Mouse (Mus musculus) G1E (cell line): ENCODE measurements at regions not wholly inside any gene's neighbourhood (a gene's known extent, or its start where the extent isn't known, plus 50 kb on each side); places are given as distances from the start of the nearest gene placed in this dataset.

ENCODE experiments used
- ATAC-seq: 2 replicates; pipeline ENCODE4 v1.8.0; 2016; ENCODE audit warnings: mild to moderate bottlenecking; ENCODE audit not compliant: insufficient number of reproducible peaks, poor library complexity, low FRiP score, severe bottlenecking; ENCODE audit errors: extremely low read depth
- DNase-seq: peaks from one replicate; pipeline ENCODE4 v3.0.0; 2012; ENCODE audit warnings: low spot score
- H3K27me3 ChIP-seq: 2 replicates; pipeline ENCODE4 v1.6.1; 2012; ENCODE audit warnings: mild to moderate bottlenecking, low read length, inconsistent platforms; ENCODE audit not compliant: insufficient read depth
- H3K36me3 ChIP-seq: replicated peaks from 2 replicates; pipeline ENCODE3; 2012; ENCODE audit warnings: mild to moderate bottlenecking, inconsistent platforms
- H3K4me1 ChIP-seq: 2 replicates; pipeline ENCODE4 v1.6.1; 2012; ENCODE audit warnings: low read depth, low read length, inconsistent platforms, mixed read lengths; ENCODE audit not compliant: insufficient read depth
- H3K4me3 ChIP-seq: 2 replicates; pipeline ENCODE4 v1.5.1; 2012; ENCODE audit warnings: low read depth, mild to moderate bottlenecking, inconsistent platforms, low read length, moderate library complexity, mixed read lengths
- H3K9me3 ChIP-seq: replicated peaks from 2 replicates; pipeline ENCODE4 v1.6.1; 2012; ENCODE audit warnings: inconsistent platforms
- CTCF ChIP-seq: IDR thresholded peaks from 2 replicates; pipeline ENCODE4 v1.5.1; 2012; ENCODE audit warnings: low read depth, low read length, inconsistent platforms, mixed read lengths
- GATA1 ChIP-seq: IDR thresholded peaks from 2 replicates; pipeline ENCODE4 v1.6.1; 2012; ENCODE audit warnings: borderline replicate concordance, low read length, inconsistent platforms, mixed read lengths
- GATA2 ChIP-seq: IDR thresholded peaks from 2 replicates; pipeline ENCODE4 v1.6.1; 2012; ENCODE audit warnings: low read depth, low read length, inconsistent platforms, borderline replicate concordance
- POLR2AphosphoS5 ChIP-seq: IDR thresholded peaks from 2 replicates; pipeline ENCODE4 v1.6.1; 2012; ENCODE audit warnings: low read depth, low read length, inconsistent platforms; ENCODE audit not compliant: insufficient replicate concordance
- TAL1 ChIP-seq: conservative IDR thresholded peaks from 2 replicates; pipeline ENCODE4 v1.6.1; 2012; ENCODE audit warnings: low read depth, low read length, inconsistent platforms, mixed read lengths

GRCm38 (mm10) chr2:45287530-45288009, 170.4 kb upstream of the Zeb2 start:
- ATAC-seq (no peak), DNase-seq (no peak)
- Histone ChIP-seq H3K36me3 (no peaks in the 10 kb centered on the region), H3K4me1 (no peaks in the 10 kb centered on the region), H3K9me3 (no peaks in the 10 kb centered on the region), H3K4me3 (no peak overlapping the region), H3K27me3 (peaks cover 2% of the 10 kb centered on the region; the same call in 1 of the 2 replicates)
- no peak for TF ChIP-seq POLR2AphosphoS5
- TF ChIP-seq GATA1: no peak
- TF ChIP-seq GATA2: no peak
- no peak for TF ChIP-seq CTCF
- no peak for TF ChIP-seq TAL1

DNA sequence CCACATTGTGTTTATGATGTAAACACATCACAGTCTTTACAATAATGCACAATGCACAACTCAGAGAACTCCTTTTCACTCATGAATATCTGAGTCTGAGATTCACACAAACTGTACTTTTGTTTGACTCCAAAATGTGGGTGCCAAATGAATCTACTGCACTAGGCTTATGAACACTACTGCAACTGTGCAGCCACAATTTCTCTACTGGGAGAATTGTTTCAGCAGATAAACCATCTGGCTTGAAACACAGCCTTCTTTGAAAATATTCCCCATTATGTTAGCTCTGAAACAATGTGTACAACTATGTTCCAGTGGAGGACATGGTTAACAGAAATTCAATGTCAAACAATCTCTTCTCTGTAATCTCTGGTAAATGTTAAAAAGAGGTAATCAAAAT, 166.6 kb upstream of the Zeb2 start:
- no peaks in the 10 kb centered on the region for H3K36me3 ChIP-seq
- H3K4me3 ChIP-seq: no peak overlapping the region
- no peaks in the 10 kb centered on the region for H3K9me3 ChIP-seq
- ATAC-seq (no peak), DNase-seq (no peak)
- H3K27me3 ChIP-seq: no peaks in the 10 kb centered on the region
- H3K4me1 ChIP-seq: peaks cover 21% of the 10 kb centered on the region
- TF ChIP-seq POLR2AphosphoS5 (no peak), TAL1 (no peak), GATA1 (no peak), GATA2 (no peak), CTCF (no peak)

DNA sequence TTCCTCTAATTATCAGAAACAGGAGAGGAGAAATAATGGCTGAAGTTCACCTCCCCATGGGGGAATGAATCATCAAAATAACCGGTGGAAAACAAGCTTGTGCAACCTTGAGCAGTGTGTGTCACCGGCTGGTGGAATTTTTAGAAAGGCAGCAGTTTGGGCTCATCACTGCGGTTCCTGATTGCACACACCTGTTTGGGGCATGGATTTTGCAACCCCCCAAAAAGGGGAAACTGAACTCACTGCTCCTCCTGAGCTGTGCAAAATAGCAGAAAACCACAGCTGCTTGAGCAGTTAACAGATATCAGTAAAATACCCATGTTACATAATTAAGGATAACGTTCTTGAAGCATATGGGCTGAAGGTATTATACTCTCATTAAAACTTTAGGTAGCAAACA, 162.3 kb upstream of the Zeb2 start:
- no peak for TF ChIP-seq CTCF
- peak; percentile 53 for TF ChIP-seq TAL1
- no peak for TF ChIP-seq GATA2
- TF ChIP-seq GATA1: no peak
- TF ChIP-seq POLR2AphosphoS5: no peak
- ATAC-seq (peak; percentile 70), DNase-seq (peak; percentile 29)
- Histone ChIP-seq H3K4me1 (peaks cover 29% of the 10 kb centered on the region), H3K27me3 (no peaks in the 10 kb centered on the region), H3K4me3 (no peak overlapping the region), H3K9me3 (no peaks in the 10 kb centered on the region), H3K36me3 (no peaks in the 10 kb centered on the region)

- TF ChIP-seq GATA2: no peak
- TF ChIP-seq TAL1: no peak
- TF ChIP-seq GATA1: no peak
- no peak for TF ChIP-seq CTCF
- TF ChIP-seq POLR2AphosphoS5: no peak
- Histone ChIP-seq H3K4me3 (no peak overlapping the region), H3K27me3 (no peaks in the 10 kb centered on the region), H3K4me1 (peaks cover 29% of the 10 kb centered on the region), H3K36me3 (no peaks in the 10 kb centered on the region), H3K9me3 (no peaks in the 10 kb centered on the region)
- no peak for DNase-seq
- no peak for ATAC-seq
These were observed 160.4 kb upstream of the Zeb2 start for GRCm38 (mm10) chr2:45277602-45278001.

GRCm38 (mm10) chr2:45276703-45277102, 159.5 kb upstream of the Zeb2 start:
- H3K27me3 ChIP-seq: no peaks in the 10 kb centered on the region
- DNase-seq (no peak), ATAC-seq (no peak)
- no peak overlapping the region for H3K4me3 ChIP-seq
- H3K9me3 ChIP-seq: no peaks in the 10 kb centered on the region
- TF ChIP-seq GATA2 (no peak), POLR2AphosphoS5 (no peak), GATA1 (no peak), TAL1 (no peak), CTCF (no peak)
- H3K4me1 ChIP-seq: peaks cover 29% of the 10 kb centered on the region
- no peaks in the 10 kb centered on the region for H3K36me3 ChIP-seq

GRCm38 (mm10) chr2:45270035-45270434, 152.8 kb upstream of the Zeb2 start:
- DNase-seq (no peak), ATAC-seq (no peak)
- no peaks in the 10 kb centered on the region for H3K36me3 ChIP-seq
- peaks cover 9% of the 10 kb centered on the region for H3K4me1 ChIP-seq
- TF ChIP-seq POLR2AphosphoS5 (no peak), CTCF (no peak), TAL1 (no peak), GATA2 (no peak), GATA1 (no peak)
- H3K4me3 ChIP-seq: no peak overlapping the region
- H3K9me3 ChIP-seq: no peaks in the 10 kb centered on the region
- H3K27me3 ChIP-seq: 0 out of 2 replicates have a peak, but pooled peaks cover 3% of the 10 kb centered on the region
